Mouse (Mus musculus) E14TG2a.4 (cell line): ENCODE results near the gene Htra2.

Source experiments
- CTCF ChIP-seq: conservative IDR thresholded peaks from 2 replicates; pipeline ENCODE4 v1.5.1; 2014; ENCODE audit warnings: low read length
- POU5F1 ChIP-seq: IDR thresholded peaks from 2 replicates; pipeline ENCODE4 v1.6.1; 2014; ENCODE audit warnings: low read length, borderline replicate concordance

DNA sequence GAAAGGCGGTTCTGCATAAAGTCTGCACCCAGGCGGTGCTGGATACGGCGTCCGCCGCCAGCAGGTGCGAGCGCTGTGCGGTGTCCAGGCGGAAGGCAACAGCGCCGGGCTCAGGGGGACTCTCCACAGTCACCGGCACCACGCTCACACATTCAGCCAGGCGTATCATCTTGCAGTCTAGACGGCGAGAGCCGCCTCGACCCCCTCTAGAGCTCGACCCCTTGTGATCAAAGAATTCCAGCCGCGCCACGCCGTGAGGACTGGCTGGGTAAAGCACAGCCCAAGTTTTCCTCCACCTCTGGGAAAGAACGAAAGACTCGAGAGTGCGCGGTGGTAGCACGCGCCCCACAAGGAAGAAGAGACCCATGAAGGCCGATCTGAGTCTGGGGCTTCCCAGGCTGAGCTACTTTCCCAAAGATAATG lies 22.3 kb downstream of the Htra2 start:
- TF ChIP-seq CTCF = no peak
- no peak for TF ChIP-seq POU5F1
